Mouse (Mus musculus) v-Abl transformed pro-B cells (cell line): ENCODE data around the gene Schip1.

Source experiments
- in situ Hi-C, 2 experiments: fragments of 400-800 bp; cut with MboI; formaldehyde crosslinking; loops; one replicate each; pipeline ENCODE4 v1.15.1; 2025; ENCODE audit not compliant: unreplicated experiment in 2 of 2

The Schip1 gene

GRCm38 (mm10) chr3:68121338-68121737 is 56.7 kb downstream of the Schip1 start:
- in situ Hi-C loops, result no loop called here

DNA sequence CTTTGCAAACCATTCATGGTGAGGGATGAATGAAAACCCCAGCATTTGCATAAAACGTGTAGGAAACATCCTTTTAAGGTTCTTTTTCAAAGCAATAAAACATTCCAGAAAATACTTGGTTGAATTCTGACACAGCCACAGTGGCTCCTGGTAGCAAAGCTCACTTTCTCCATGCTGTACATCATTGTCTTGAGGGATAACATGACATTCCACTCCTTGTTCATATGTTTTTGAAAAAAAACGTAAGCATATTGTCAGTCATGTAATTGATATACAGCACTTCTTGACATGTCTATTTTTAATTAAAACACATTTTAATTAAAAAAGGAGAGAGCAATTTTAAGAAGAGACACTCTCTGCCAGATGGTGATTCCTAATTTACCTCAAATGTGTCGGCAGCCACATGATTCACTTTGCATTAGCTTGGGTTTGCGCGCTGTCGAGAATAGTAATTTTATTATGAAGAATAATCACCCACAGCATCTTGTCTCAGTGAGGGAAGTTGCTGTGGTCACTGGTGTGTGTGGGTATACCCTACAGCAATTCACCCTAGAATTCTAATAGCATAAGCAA is 61.8 kb downstream of the Schip1 start:
- in situ Hi-C loops, result no loop called here

GRCm38 (mm10) chr3:68130386-68130785 is 65.8 kb downstream of the Schip1 start:
- in situ Hi-C loops, result no loop called here

GRCm38 (mm10) chr3:68138833-68139627 is 74.4 kb downstream of the Schip1 start:
- in situ Hi-C loops, result no loop called here

DNA sequence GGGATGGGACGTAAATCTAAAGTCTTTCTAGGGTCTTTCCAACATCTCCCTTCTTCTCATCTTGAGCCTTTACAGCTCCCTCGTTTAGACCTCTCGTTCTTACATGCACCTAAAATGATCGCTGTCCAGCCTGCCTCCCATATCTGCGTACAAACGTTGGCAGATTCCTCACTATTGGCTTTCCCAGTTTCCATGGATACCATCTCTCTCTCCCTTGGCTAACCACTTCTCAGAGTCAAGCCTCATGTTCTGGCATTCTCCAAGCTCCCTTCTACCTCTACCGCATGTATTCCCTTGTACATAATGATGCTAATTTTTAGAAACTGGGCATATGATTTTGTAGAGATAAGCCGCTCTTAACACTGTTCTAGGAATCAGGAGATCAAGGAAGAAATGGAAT is 86.1 kb downstream of the Schip1 start:
- in situ Hi-C loops, result no loop called here

GRCm38 (mm10) chr3:68160175-68160574 is 95.6 kb downstream of the Schip1 start:
- in situ Hi-C loops, result no loop called here

DNA sequence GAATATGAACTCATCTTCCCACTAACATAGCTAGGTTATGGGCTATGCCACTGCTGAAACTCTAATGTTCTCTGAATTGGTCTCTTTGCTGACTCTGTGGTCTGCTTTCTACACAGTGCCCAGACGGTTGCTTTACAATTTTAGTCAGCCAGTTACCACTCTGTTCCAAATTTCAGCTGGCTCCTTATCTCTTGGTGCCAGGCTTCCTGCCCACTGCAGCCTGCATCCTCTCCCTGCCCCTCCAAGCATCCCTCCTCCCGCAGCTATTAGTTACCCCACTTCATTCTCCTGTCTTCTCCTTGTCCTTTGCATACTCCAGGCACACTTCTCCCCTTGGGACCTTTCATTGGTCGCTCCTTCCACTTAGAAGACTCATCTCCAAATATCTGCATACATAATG is 96.2 kb downstream of the Schip1 start:
- in situ Hi-C loops, result no loop called here

DNA sequence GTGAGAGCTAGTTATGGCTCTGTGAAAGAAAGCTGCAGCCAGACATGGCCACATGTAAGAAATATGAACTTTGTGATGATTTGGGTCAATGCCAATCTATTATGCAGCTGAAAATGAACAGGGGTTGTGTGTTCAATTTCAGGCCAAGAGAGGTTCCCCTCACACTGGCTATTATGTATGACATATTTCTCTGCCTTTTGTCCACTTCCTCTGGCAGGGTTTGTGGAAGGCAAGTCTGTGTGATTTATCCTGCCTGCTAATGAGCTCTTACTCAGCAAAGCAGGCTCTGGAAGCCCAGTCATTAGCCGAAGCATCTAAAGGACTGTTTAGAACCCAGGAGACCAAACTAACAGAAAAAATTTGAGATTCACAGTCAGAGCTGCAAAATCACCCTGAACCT is 113.6 kb downstream of the Schip1 start:
- in situ Hi-C loops, result no loop called here

GRCm38 (mm10) chr3:68187471-68187870 is 122.9 kb downstream of the Schip1 start:
- in situ Hi-C loops, result no loop called here

DNA sequence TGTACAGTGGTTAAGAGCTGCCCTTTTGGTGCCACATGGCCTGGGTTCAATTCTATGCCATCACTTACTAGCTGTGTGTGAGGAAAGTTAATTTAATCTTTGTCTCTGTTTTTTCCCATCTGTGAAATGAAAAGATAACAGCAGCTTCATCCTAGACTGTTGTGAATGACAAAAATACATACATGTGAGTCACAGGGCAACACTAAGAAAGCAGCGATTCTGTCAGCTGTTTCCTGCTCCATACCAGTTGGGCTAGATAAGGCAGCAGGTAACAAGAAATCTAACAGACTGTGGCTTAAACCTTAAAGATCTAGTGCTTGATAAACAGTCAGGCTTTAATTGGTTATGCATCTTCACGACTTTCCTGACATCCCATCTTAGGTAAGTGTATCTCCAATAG is 124.5 kb downstream of the Schip1 start:
- in situ Hi-C loops, result no loop called here

DNA sequence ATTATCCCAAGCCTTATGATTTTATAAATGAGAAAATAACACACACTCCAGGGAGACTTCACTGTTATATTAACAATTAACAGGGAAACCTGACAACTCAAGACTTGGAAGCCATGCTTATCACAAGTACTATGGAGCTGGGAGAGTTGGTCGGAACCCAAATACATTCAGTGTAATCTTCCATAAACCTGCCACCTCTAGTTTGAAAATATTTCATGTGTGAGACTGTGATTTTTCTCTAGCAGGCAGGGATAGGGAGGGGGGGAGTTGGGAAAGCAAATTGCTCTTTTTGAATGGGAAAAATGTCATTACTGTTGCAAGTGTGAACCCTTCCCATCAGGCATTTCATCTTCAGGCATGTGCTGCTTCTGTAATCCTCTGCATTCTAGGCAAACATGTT is 132.3 kb downstream of the Schip1 start:
- in situ Hi-C loops, result no loop called here

DNA sequence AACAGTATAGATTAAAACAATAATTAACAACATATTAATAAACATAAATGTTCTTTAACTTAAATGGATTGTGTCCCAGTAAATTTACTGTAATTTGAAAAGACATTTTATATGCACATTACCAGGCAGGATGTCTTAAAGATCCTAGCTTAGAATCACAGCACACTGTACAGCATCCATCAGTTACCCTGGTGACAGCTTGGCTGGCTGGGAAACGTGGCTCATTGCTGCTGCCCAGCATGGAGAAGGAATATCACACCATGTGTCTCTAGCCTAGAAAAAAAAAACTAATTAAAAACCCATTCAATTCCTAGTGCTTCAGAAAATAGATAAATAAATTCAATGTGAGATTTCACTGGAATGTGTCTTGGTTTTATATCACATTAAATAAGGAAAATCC is 136.6 kb downstream of the Schip1 start:
- in situ Hi-C loops, result no loop called here

GRCm38 (mm10) chr3:68202162-68202902 is 137.7 kb downstream of the Schip1 start:
- in situ Hi-C loops, result no loop called here

- in situ Hi-C loops, result no loop called here
Measured at GRCm38 (mm10) chr3:68203934-68204467, 139.4 kb downstream of the Schip1 start.

GRCm38 (mm10) chr3:68210422-68210821 is 145.8 kb downstream of the Schip1 start:
- in situ Hi-C loops, result no loop called here

DNA sequence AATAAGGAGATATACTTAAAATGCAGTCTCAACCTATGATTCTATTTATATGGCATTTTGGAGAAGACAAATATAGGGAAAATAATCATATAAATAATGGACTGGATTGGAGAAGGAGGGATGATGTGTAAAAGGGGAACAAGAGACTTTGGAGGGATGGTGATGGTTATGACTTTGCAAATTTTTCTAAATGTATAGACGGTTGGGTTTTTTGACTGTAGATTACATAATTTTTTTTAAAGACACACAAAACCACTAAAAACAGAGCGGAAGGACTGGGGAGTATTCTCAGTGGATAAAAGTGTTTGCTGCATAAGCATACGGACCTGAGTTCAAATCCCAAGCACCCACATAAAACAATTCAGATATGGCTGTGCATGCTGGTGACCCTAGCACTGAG is 156.8 kb downstream of the Schip1 start:
- in situ Hi-C loops, result no loop called here

DNA sequence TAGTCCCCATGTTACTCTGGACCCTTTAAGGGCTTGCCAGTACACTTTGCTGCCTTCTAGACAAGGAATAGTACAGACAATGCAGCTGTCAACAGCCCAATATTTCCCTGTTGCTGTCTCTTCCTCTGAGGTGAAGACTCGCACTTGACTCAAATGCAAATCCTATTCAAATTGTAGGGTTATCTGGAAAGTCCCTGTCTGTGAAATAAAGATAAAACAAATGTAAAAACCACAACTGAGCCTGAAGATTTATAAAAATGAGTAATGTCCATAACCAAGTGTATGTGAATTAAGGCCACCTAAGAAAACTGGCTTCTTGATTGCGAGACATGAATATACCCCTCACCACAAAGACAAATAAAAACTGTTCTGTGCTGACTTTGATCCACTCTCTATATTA is 175.3 kb downstream of the Schip1 start:
- in situ Hi-C loops, result no loop called here

DNA sequence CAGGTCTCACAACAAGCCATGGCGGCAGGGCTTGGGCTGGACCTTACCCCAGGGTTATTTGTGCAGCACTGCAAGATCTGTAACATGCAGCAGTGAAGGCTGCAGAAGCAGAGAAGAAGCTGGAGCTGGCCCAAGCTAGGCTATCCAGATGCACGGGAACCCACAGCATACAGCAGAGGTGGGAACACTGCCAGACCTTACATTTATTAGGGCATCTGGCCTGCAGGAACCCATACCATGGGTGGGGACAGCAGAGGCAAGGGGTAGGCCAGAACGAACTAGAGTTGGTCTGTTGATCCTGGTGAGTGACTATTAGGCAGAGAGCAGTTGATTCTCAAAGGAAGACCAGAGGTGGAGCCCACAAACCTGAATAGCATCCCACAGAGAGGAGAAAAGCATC is 178.6 kb downstream of the Schip1 start:
- in situ Hi-C loops, result no loop called here

DNA sequence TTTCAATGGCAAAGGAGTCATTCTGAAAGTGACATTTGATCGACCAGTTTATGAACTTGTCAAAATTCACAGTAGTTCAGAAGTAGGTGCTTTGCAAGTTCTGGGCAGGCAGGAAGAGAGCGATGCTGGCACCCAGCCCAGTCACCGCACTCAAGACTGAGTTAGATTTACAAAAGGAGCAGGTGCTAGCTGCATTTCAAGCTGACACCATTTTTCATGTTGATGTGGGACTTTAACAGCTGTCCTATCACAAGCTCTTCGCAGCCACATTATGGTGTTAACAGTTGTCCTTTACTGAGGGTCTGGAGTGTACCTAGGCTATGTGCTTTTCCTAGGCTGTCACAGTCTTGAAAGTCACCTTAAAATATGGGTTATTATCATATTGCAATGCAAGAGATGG is 181.6 kb downstream of the Schip1 start:
- in situ Hi-C loops, result no loop called here

DNA sequence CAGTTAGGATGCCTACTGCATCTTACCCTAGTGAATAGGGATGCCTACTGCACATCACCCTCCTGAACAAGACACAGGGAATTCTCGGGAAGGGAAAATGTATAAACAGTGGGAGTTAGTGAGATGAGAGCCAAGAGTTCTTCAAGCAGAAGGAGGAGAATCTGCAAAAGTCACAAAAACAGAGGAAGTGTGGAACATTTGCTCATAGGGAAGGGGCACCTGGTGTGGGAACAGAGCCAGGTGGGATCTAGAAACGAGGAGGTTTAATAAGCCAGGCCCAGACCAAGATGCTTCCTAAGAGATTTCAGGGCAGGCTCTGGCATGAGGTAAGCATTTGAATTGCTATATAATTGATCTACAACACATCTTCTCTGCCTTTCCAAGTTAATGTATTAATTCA is 186.0 kb downstream of the Schip1 start:
- in situ Hi-C loops, result no loop called here

- in situ Hi-C loops, result no loop called here
Measured at GRCm38 (mm10) chr3:68252335-68252734, 187.7 kb downstream of the Schip1 start.

DNA sequence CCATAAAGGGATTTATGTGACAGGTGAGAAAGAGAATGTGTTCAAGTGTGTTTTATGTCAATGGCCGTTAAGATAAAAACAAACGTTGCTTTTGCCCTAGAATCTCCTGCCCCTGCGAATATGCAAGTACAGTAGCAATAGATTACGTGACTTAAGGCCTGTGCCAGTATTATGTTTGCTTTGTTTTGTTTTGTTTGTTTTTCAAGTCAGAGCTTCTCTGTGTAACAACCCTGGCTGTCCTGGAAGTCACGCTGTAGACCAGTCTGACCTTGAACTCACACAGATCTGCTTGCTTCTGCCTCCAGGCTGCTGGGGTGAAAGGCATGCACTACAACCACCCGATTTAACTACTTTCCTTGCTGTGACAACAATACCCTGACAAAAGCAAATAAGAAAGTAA is 197.7 kb downstream of the Schip1 start:
- in situ Hi-C loops, result no loop called here
